Mouse (Mus musculus) thymus, adult 2 months (tissue): ENCODE measurements around the gene Zfp275. TPM values are rescaled to one million over a fixed set of nuclear protein-coding genes. Genes with fewer than 3 reads are reported as not detected.

Source experiments
- DNase-seq: peaks from one replicate; pipeline ENCODE4 v3.0.0; 2021
- H3K27ac ChIP-seq: fragments of 200-500 bp; 2 replicates; pipeline ENCODE4 v1.5.1; 2012; ENCODE audit warnings: low read length, control low read depth; ENCODE audit not compliant: control insufficient read depth, insufficient read depth
- H3K27me3 ChIP-seq: fragments of 200-500 bp; 2 replicates; pipeline ENCODE4 v1.6.1; 2012; ENCODE audit warnings: mild to moderate bottlenecking, low read length, moderate library complexity, mixed read lengths; ENCODE audit not compliant: control insufficient read depth, insufficient read depth
- H3K36me3 ChIP-seq: fragments of 200-500 bp; 2 replicates; pipeline ENCODE4 v1.6.1; 2012; ENCODE audit warnings: mild to moderate bottlenecking, low read length, moderate library complexity; ENCODE audit not compliant: control insufficient read depth, insufficient read depth
- H3K4me1 ChIP-seq: fragments of 200-500 bp; replicated peaks from 2 replicates; pipeline ENCODE4 v1.6.1; 2012; ENCODE audit warnings: low read length; ENCODE audit not compliant: control insufficient read depth, insufficient read depth
- H3K4me3 ChIP-seq: fragments of 200-500 bp; 2 replicates; pipeline ENCODE4 v1.5.1; 2012; ENCODE audit warnings: mild to moderate bottlenecking, low read length, control low read depth, moderate library complexity; ENCODE audit not compliant: control insufficient read depth, insufficient read depth
- CTCF ChIP-seq: fragments of 200-500 bp; IDR thresholded peaks from 2 replicates; pipeline ENCODE4 v1.5.1; 2012; ENCODE audit warnings: mild to moderate bottlenecking, control low read depth, low read length, moderate library complexity, borderline replicate concordance; ENCODE audit not compliant: control insufficient read depth, poor library complexity, insufficient read depth; ENCODE audit errors: extremely low read depth
- POLR2A ChIP-seq: fragments of 200-500 bp; IDR thresholded peaks from 2 replicates; pipeline ENCODE4 v1.6.1; 2012; ENCODE audit warnings: mild to moderate bottlenecking, low read length, control low read depth, moderate library complexity; ENCODE audit not compliant: control insufficient read depth, poor library complexity, insufficient read depth; ENCODE audit errors: extremely low read depth
- WGBS: fragments of 180-500 bp; shearing (Covaris S2); methylation state at CpG from one replicate; pipeline ENCODE4 v1.1.7; 2018; 5-methylcytosine and 5-hydroxymethylcytosine counted together
- polyA plus RNA-seq: library from polyadenylated mRNA; depleted of rRNA; stranded (reverse); fragments of >200 nt; gene quantifications from 2 replicates; pipeline ENCODE4 v1.2.3, GENCODE M21; 2012; rRNA removed

Gene Zfp275
- polyA plus RNA-seq, 1 experiment, result 30.6 TPM

GRCm38 (mm10) chrX:73400951-73401350 lies 58.5 kb downstream of the Zfp275 start:
- no peak for DNase-seq
- no peaks in the 10 kb centered on the region for H3K27me3 ChIP-seq
- 96% methylated on average over 20 of the region's 20 CpGs for whole genome bisulfite sequencing
- H3K4me3 ChIP-seq, result no peak overlapping the region
- no peak overlapping the region for H3K27ac ChIP-seq
- no peaks in the 10 kb centered on the region for H3K36me3 ChIP-seq
- TF ChIP-seq CTCF (no peak), POLR2A (no peak)
- H3K4me1 ChIP-seq, result no peaks in the 10 kb centered on the region

GRCm38 (mm10) chrX:73401616-73402015 lies 59.2 kb downstream of the Zfp275 start:
- Histone ChIP-seq H3K4me3 (no peak overlapping the region), H3K36me3 (no peaks in the 10 kb centered on the region), H3K4me1 (no peaks in the 10 kb centered on the region), H3K27ac (no peak overlapping the region), H3K27me3 (no peaks in the 10 kb centered on the region)
- no peak for DNase-seq
- 99% methylated on average over 12 of the region's 12 CpGs for WGBS
- no peak for TF ChIP-seq POLR2A
- no peak for TF ChIP-seq CTCF

Other genes starting within 250 kb of the Zfp275 start
- gene Xlr3a, start 245.5 kb upstream of the Zfp275 start, polyA plus RNA-seq, result 0.97 TPM in 1 of 2 replicates, not detected in the other
- 0.11 and 0.17 TPM in 2 replicates for gene Gm14685, start 225.6 kb upstream of the Zfp275 start, polyA plus RNA-seq
- gene Xlr5b, start 193.8 kb upstream of the Zfp275 start, polyA plus RNA-seq, result not detected in 2 replicates
- gene DXBay18, start 193.2 kb upstream of the Zfp275 start, polyA plus RNA-seq, result not detected in 2 replicates
- not detected in 2 replicates for gene Spin2d, start 165.6 kb upstream of the Zfp275 start, polyA plus RNA-seq
- 0.56 and 2.8 TPM in 2 replicates for gene Xlr3b, start 150.4 kb upstream of the Zfp275 start, polyA plus RNA-seq
- 8.5 and 13.3 TPM in 2 replicates for gene Xlr4b, start 128.3 kb upstream of the Zfp275 start, polyA plus RNA-seq
- 21.8 and 26.5 TPM in 2 replicates for gene F8a, start 114.3 kb upstream of the Zfp275 start, polyA plus RNA-seq
- gene Xlr4c, start 99.5 kb upstream of the Zfp275 start, polyA plus RNA-seq, result 4.1 and 6.8 TPM in 2 replicates
- not detected in 2 replicates for gene Xlr3c, start 77.2 kb upstream of the Zfp275 start, polyA plus RNA-seq
- gene Xlr5a, start 49.6 kb upstream of the Zfp275 start, polyA plus RNA-seq, result 0.05 TPM in 1 of 2 replicates, not detected in the other
- 0.11 TPM in 1 of 2 replicates, not detected in the other for gene Xlr5c, start 49.6 kb upstream of the Zfp275 start, polyA plus RNA-seq
- gene Gm45015, start 5.8 kb upstream of the Zfp275 start, polyA plus RNA-seq, result not detected in 2 replicates
- gene Gm18336, start 56.1 kb downstream of the Zfp275 start, polyA plus RNA-seq, result not detected in 2 replicates
- 0.03 and 0.07 TPM in 2 replicates for gene Zfp92, start 68.5 kb downstream of the Zfp275 start, polyA plus RNA-seq
- 1.7 and 2.2 TPM in 2 replicates for gene Trex2, start 92.7 kb downstream of the Zfp275 start, polyA plus RNA-seq
- gene Haus7, start 116.4 kb downstream of the Zfp275 start, polyA plus RNA-seq, result 20.8 and 21.4 TPM in 2 replicates
- 83.6 and 91.6 TPM in 2 replicates for gene Bgn, start 141.0 kb downstream of the Zfp275 start, polyA plus RNA-seq
- 0.05 and 0.06 TPM in 2 replicates for gene Atp2b3, start 160.5 kb downstream of the Zfp275 start, polyA plus RNA-seq